Mouse (Mus musculus) gonadal fat pad, adult 2 months (tissue): ENCODE results near the gene Sox2. TPM values are rescaled to one million over a fixed set of nuclear protein-coding genes. Genes with fewer than 3 reads are reported as not detected.

Experiments
- DNase-seq: peaks from one replicate; pipeline ENCODE4 v3.0.0-alpha.2; 2012; ENCODE audit warnings: low read depth
- polyA plus RNA-seq: library from polyadenylated mRNA; depleted of rRNA; stranded (reverse); fragments of >200 nt; gene quantifications from 2 replicates; pipeline ENCODE4 v1.2.3, GENCODE M21; 2012

Gene Sox2
- polyA plus RNA-seq, 1 experiment: not detected

GRCm38 (mm10) chr3:34659861-34660260 is 9.7 kb downstream of the Sox2 start:
- DNase-seq: no peak

- DNase-seq: no peak
These were observed 10.5 kb downstream of the Sox2 start for GRCm38 (mm10) chr3:34660542-34661290.

- DNase-seq: no peak
These were observed 11.3 kb downstream of the Sox2 start for GRCm38 (mm10) chr3:34661341-34662007.

GRCm38 (mm10) chr3:34662008-34662711 is 12.0 kb downstream of the Sox2 start:
- DNase-seq: no peak

- DNase-seq: no peak
These were observed 12.8 kb downstream of the Sox2 start for GRCm38 (mm10) chr3:34662712-34663655.

- DNase-seq: no peak
These were observed 13.8 kb downstream of the Sox2 start for GRCm38 (mm10) chr3:34663701-34664635.

GRCm38 (mm10) chr3:34664636-34665531 is 14.7 kb downstream of the Sox2 start:
- DNase-seq: no peak

- DNase-seq: no peak
These were observed 15.8 kb downstream of the Sox2 start for GRCm38 (mm10) chr3:34665751-34666665.

GRCm38 (mm10) chr3:34667180-34667579 is 17.0 kb downstream of the Sox2 start:
- DNase-seq: no peak

- DNase-seq: no peak
These were observed 17.9 kb downstream of the Sox2 start for GRCm38 (mm10) chr3:34667881-34668817.

- DNase-seq: no peak
These were observed 20.9 kb downstream of the Sox2 start for GRCm38 (mm10) chr3:34671024-34671660.

- DNase-seq: no peak
These were observed 28.6 kb downstream of the Sox2 start for GRCm38 (mm10) chr3:34678840-34679239.

GRCm38 (mm10) chr3:34679439-34679838 is 29.2 kb downstream of the Sox2 start:
- no peak for DNase-seq

GRCm38 (mm10) chr3:34679921-34680320 is 29.7 kb downstream of the Sox2 start:
- DNase-seq: no peak

GRCm38 (mm10) chr3:34688072-34688471 is 37.9 kb downstream of the Sox2 start:
- DNase-seq: no peak

- DNase-seq: no peak
These were observed 41.6 kb downstream of the Sox2 start for GRCm38 (mm10) chr3:34691703-34692393.
